Mouse (Mus musculus) frontal cortex, adult (tissue): Measurements from ENCODE around the gene Hmgn3.
A peak's percentile ranks its signal among the peaks of the same experiment; 100 is the strongest.
"Not testable (repeated sequence)": the region's sequence is repeated elsewhere in the genome, so short reads cannot be mapped to it uniquely, and the experiment has no call there.

Experiments used
- ATAC-seq: cut with Nextera tagmentation; 2 replicates; pipeline ENCODE4 v1.9.2; 2017; ENCODE audit warnings: mild to moderate bottlenecking, moderate library complexity, mixed read lengths; ENCODE audit not compliant: low TSS enrichment

Gene Hmgn3

DNA sequence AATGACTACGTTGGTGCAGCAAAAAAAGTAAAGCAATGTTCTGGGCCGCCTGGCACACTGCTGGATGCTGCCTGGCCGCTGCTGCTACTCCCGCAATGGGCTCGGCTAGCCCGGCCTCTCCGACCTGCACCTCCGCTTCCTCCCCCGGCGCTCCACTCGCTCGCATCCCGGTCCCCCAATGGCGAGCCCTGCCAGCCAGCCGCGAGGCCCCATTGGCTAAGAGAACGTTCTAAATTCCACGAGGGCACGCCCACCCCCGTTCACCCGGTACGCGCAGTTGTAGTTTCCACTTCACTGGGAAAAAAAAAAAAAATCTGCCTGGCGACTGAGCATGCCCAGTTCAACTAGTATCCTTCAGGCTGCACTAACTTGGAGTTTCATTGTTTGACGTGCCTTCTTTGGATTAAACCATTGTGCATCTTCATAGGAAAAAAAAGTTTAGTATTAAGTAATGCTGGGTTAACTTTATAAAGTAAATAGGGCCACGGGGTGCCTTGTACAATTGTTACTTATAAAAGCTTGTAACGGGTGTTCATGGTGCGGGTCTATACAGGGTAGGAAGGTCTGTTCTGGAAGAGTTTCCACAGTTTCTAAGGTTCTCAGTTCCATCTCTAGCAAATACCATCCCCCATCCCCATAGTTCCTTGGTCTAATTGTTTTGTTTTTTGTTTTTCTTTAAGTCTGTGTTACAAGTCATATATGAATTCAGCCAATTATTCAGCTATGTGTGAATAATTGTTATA is at the start of gene Hmgn3:
Gene Hmgn3, minus strand, starts transcription at position 240 of the 743 bp plus-strand sequence.
- peak; percentile 97 for ATAC-seq

GRCm38 (mm10) chr9:83195765-83196164 is 49.3 kb upstream of the Hmgn3 start:
- no peak for ATAC-seq

- no peak for ATAC-seq
These were observed 48.5 kb upstream of the Hmgn3 start for GRCm38 (mm10) chr9:83195007-83195406.

DNA sequence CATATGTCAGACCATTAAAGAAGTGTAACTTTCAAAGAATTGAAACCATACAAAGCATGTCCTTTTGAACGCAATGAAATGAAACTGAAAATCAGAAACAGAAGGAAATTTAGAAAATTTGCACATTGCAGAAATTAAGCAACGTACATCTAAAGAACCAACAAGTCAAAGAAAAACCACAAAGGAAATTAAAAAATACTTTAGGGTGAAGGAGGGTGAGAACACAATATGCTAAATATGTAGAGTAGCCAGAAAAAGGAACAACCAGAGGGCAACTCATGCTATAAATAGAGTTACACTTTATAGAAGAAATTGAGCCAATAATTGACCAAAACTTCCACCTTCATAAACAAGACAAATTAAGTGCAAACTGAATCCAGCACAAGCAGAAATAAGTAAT is 41.3 kb upstream of the Hmgn3 start:
- no peak for ATAC-seq

GRCm38 (mm10) chr9:83145591-83146445 is 667 bp downstream of the Hmgn3 start:
- peak; percentile 88 for ATAC-seq

DNA sequence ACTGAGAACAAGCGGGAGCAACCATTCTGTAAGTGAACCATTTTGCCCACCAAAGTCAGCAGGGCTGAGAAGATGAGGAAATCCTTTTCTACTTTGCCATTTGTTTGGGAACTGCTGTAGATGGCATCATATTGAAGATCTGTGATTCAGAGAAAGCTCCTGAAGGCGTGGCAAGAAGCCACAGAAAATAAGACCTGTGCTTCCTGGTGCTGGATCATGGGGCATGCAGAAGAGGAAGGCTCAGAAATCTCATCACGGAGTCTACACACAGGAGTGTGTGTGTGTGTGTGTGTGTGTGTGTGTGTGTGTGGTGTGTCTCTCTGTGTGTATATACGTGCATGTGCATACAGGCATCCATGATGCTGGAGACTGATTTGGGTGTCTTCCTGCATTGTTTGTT is 16.7 kb downstream of the Hmgn3 start:
- ATAC-seq: no peak

DNA sequence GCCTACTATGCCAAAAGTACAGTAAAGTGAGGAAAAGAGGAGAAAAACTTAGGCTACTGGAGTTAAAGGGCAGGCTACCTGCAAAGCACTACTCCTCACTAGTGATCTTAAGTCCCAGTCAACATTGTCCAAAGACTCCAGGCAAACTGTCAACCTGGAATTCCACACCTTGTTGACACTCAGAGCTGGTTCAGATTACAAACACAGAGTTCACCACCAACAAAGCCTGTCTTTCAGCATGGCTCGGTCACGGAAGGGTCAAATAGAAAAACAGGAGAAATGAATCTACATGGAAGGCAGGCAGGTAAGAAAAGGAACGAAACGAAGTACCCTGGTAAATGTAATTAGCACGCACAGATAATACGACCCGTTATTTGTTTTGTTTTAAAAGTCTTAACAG is 18.6 kb downstream of the Hmgn3 start:
- ATAC-seq: no peak

DNA sequence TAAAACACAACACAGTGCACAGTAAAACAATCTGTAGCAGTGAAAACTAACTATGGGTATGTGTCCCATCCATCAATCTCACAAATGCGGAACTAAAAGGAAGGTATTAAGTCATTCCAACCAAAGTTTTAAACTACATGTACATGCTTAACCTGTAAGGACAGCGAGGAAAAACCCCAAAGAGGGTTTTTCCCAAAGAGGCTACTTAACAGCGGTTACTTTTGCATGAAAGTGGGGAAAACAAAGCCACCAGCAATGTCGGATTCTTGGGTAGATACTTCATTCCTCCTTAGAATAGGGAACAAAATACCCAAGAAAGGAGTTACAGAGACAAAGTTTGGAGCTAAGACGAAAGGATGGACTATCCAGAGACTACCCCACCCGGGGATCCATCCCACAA is 20.0 kb downstream of the Hmgn3 start:
- not testable (repeated sequence) for ATAC-seq

GRCm38 (mm10) chr9:83119211-83119610 is 27.3 kb downstream of the Hmgn3 start:
- ATAC-seq: no peak

- no peak for ATAC-seq
These were observed 29.0 kb downstream of the Hmgn3 start for GRCm38 (mm10) chr9:83117486-83117885.

GRCm38 (mm10) chr9:83116774-83117474 is 29.6 kb downstream of the Hmgn3 start:
- no peak for ATAC-seq

GRCm38 (mm10) chr9:83115676-83116075 is 30.8 kb downstream of the Hmgn3 start:
- no peak for ATAC-seq

DNA sequence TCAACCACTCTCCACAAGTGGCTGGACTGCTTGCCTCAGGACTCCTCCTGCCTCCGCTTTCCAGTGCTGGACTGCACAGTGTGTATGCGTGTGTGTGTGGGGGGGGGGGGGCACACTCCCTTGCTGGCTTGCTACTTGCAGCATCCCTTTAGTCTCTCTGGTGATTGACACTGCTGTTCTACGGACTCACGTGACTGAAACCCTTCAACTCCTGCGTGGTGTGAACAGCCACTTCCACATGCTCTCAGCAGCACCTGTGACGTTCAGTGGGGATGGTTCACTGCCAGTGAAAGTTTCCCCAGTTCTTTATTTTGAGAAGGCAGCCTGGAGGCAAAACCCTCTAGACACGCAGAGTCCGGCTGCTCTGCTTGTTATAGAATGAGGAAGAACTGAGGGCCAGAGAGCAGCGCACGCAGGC is 32.7 kb downstream of the Hmgn3 start:
- peak; percentile 61 for ATAC-seq

DNA sequence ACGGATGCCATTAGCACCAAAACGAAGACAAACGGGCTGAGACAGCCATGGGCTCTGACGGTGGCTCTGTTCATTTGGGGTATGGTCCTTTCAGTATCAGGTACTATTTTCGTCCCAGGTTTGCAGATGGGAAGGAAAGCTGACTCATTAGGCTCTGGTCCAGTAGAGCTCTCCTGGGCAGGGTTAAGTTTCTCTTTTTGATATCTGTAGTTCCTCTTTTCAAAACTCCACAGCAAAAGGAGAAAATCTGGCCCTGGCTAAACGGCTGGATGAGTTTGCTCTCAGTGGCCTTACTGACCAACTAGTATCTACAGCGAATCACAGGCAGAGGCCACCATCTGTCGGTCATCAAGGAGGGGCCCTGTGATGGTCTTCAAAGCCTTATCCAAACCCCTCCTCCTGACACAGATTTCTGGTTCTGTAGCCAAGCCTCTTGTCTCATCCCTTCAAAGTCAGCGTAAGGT is 34.1 kb downstream of the Hmgn3 start:
- ATAC-seq: no peak

- ATAC-seq: no peak
These were observed 34.7 kb downstream of the Hmgn3 start for GRCm38 (mm10) chr9:83111789-83112188.

DNA sequence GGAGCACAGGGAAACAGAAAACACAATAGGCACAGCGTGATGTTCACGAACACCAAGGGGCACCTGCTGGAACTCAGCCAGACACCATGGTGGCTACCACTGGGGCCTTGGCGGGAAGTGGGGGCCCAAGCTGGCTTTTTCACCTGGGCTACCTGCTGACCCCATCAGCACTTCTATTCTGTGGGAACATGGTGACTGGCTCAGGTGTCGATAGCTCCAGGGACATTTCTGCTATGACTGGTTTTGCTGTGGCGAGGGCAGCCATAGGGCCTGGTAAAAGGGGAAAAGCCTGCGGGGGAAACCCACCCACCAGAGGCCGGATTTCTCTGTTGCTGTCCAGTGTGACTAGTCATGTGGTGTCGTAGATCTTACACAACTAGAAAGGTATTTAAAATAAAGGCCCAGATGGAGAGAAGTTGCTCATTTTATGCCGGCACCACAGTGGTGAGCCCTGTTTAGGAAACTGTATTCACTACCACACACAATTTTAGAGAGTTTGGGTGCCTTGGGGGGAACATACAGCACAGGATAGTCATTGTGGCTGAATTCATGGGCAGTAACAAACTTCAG is 35.3 kb downstream of the Hmgn3 start:
- no peak for ATAC-seq

- no peak for ATAC-seq
These were observed 35.9 kb downstream of the Hmgn3 start for GRCm38 (mm10) chr9:83110406-83111116.

- ATAC-seq: no peak
These were observed 36.8 kb downstream of the Hmgn3 start for GRCm38 (mm10) chr9:83109705-83110104.

- no peak for ATAC-seq
These were observed 37.7 kb downstream of the Hmgn3 start for GRCm38 (mm10) chr9:83108821-83109220.

DNA sequence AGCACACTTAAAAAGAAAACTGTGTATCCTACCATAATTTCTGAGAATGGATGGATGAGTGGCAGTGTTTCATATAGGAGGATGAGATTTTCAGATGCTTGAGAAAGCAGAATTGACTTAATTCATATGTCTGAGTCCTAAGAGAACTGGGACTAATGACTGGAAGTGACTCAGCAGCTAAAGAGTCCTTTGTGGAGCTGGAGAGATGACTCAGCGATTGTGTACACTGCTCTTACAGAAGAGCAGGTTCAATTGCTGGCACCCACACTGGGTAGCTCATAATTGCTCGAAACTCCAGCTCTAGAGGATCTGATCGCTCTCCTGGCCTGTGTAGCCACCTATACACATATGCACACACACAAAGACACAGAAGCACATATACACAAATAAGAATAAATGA is 42.7 kb downstream of the Hmgn3 start:
- ATAC-seq: peak; percentile 68

GRCm38 (mm10) chr9:83101691-83102090 is 44.8 kb downstream of the Hmgn3 start:
- ATAC-seq: peak; percentile 33; the same call in 1 of the 2 replicates
